1 mouse cellular context compared by ENCODE assay signal in the genomic region with DNA sequence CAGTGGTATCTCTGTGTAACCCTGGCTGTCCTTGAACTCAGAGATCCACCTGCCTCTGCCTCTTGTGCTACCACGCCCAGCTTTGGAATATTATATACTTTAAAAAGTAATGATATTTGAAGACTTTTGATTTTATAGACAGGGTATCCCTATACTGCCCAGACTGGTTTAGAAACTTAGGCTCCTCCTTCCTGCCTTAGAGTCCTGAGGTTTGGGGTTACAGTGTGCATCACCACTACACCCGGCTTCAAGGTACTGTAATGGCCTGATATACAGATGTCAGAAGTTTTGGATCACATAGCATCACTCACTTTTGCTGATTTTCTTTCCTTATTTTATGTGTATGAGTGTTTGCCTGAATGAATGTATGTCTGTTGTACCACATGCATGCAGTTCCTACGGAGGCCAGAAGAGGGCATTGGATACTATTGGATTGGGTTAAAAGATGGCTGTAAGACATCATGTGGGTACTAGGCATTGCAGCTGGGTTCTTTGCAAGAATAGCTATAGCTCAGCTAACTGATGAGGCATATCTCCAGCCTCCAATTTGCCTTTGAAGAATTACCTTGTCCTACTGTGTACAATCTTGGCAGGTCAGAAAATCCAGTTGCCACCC.
TF ChIP-seq lines count a peak whose summit lies in the region.

No protein-coding gene starts in this region.

TF ChIP-seq in MEL, 35 proteins besides CTCF, POLR2A, EP300 and RAD21 (continued from another document):
- TF ChIP-seq POLR2AphosphoS2 (IDR thresholded peaks at IDR 0.05; ENCODE audit: low read length) (no peak), CHD2 (IDR thresholded peaks at IDR 0.05; ENCODE audit: low read length) (no peak), BHLHE40 (IDR thresholded peaks at IDR 0.05; ENCODE audit: borderline replicate concordance, low read depth, low read length) (no peak), POLR2AphosphoS5 (IDR thresholded peaks at IDR 0.05; ENCODE audit: borderline replicate concordance, low read depth, low read length) (no peak), E2F4 (IDR thresholded peaks at IDR 0.05; ENCODE audit: borderline replicate concordance, low read depth, low read length) (no peak), GABPA (IDR thresholded peaks at IDR 0.05; ENCODE audit: low read depth, low read length) (no peak)
